Mouse (Mus musculus) CD4-positive, CD25-positive, alpha-beta regulatory T cell, adult 2 months (primary cell): ENCODE measurements around the gene Krtap12-1.
A peak's percentile ranks its signal among the peaks of the same experiment; 100 is the strongest.
"Not testable (repeated sequence)": the region's sequence is repeated elsewhere in the genome, so short reads cannot be mapped to it uniquely, and the experiment has no call there.

Experiments
- DNase-seq: peaks from one replicate; pipeline ENCODE4 v3.0.0-alpha.2; 2012; ENCODE audit warnings: low read depth, low spot score

Gene Krtap12-1

GRCm38 (mm10) chr10:77741924-77742688 is 21.7 kb downstream of the Krtap12-1 start, which contains the start of gene Gm18596:
Gm18596 (minus strand) TSS chr10:77742638.
- DNase-seq: not testable (repeated sequence)

GRCm38 (mm10) chr10:77750686-77751085 is 30.3 kb downstream of the Krtap12-1 start:
- not testable (repeated sequence) for DNase-seq

GRCm38 (mm10) chr10:77751254-77751653 is 30.9 kb downstream of the Krtap12-1 start, which contains the start of gene Gm9736:
Gm9736 (minus strand) TSS chr10:77751354.
- not testable (repeated sequence) for DNase-seq

- peak; percentile 7 for DNase-seq
These were observed 31.9 kb downstream of the Krtap12-1 start for GRCm38 (mm10) chr10:77752312-77752711.

- DNase-seq: peak; percentile 6
These were observed 33.0 kb downstream of the Krtap12-1 start for GRCm38 (mm10) chr10:77753448-77753847.

- DNase-seq: not testable (repeated sequence)
These were observed 39.2 kb downstream of the Krtap12-1 start, which contains the start of gene Gm3233 for GRCm38 (mm10) chr10:77759582-77759981. Gm3233 (minus strand) TSS chr10:77759682.

GRCm38 (mm10) chr10:77769727-77770126 is 49.3 kb downstream of the Krtap12-1 start:
- DNase-seq: no peak
